Mouse (Mus musculus) lung, embryonic 15.5 days (tissue): Measurements from ENCODE around the gene Ripor2. TPM values are rescaled to one million over a fixed set of nuclear protein-coding genes. Genes with fewer than 3 reads are reported as not detected.

Experiments
- ATAC-seq: fragments of 200-750 bp; cut with Nextera tagmentation; 2 replicates; pipeline ENCODE4 v1.8.0; 2017; ENCODE audit warnings: moderate number of reproducible peaks, borderline replicate concordance; ENCODE audit not compliant: low FRiP score, low TSS enrichment; ENCODE audit errors: extremely low read depth
- H3K27ac ChIP-seq: fragments of 300-500 bp; sonication (generic); 2 replicates; pipeline ENCODE4 v1.5.1; 2015; ENCODE audit warnings: moderate library complexity, mild to moderate bottlenecking, inconsistent platforms
- H3K27me3 ChIP-seq: fragments of 300-500 bp; sonication (generic); 2 replicates; pipeline ENCODE4 v1.6.1; 2015; ENCODE audit warnings: inconsistent platforms
- H3K36me3 ChIP-seq: fragments of 300-500 bp; sonication (generic); 2 replicates; pipeline ENCODE4 v1.6.1; 2015; ENCODE audit warnings: inconsistent platforms
- H3K4me1 ChIP-seq: fragments of 300-500 bp; sonication (generic); 2 replicates; pipeline ENCODE4 v1.6.1; 2015; ENCODE audit warnings: inconsistent platforms
- H3K4me2 ChIP-seq: fragments of 300-500 bp; sonication (generic); 2 replicates; pipeline ENCODE4 v1.6.1; 2015; ENCODE audit warnings: inconsistent platforms, mild to moderate bottlenecking, moderate library complexity
- H3K4me3 ChIP-seq: fragments of 300-500 bp; sonication (generic); 2 replicates; pipeline ENCODE4 v1.5.1; 2015; ENCODE audit warnings: mild to moderate bottlenecking, inconsistent platforms
- H3K9ac ChIP-seq: fragments of 300-500 bp; sonication (generic); 2 replicates; pipeline ENCODE4 v1.6.1; 2015; ENCODE audit warnings: inconsistent platforms
- H3K9me3 ChIP-seq: fragments of 300-500 bp; sonication (generic); 2 replicates; pipeline ENCODE4 v1.6.1; 2016; ENCODE audit warnings: inconsistent platforms
- WGBS: fragments of 180-500 bp; shearing (Covaris S2); methylation state at CpG from one replicate; pipeline ENCODE4 v1.1.7; 2015; 5-methylcytosine and 5-hydroxymethylcytosine counted together
- polyA plus RNA-seq: library from polyadenylated mRNA; unstranded; fragments of >200 nt; fragmentation: Nextera tagmentation; extraction: Ambion mirVana; gene quantifications from 2 replicates; pipeline ENCODE4 v1.2.1, GENCODE M21; 2015

Gene Ripor2
- polyA plus RNA-seq, 1 experiment from 2014 or later: 5.4 TPM

GRCm38 (mm10) chr13:24625071-24625470 lies 43.1 kb downstream of the Ripor2 start:
- no peak overlapping the region for H3K4me3 ChIP-seq
- H3K4me2 ChIP-seq: no peak overlapping the region
- H3K4me1 ChIP-seq: peaks cover 29% of the 10 kb centered on the region
- H3K27ac ChIP-seq: no peak overlapping the region
- no peaks in the 10 kb centered on the region for H3K9me3 ChIP-seq
- no peaks in the 10 kb centered on the region for H3K27me3 ChIP-seq
- no peak for ATAC-seq
- WGBS: 60% methylated on average over 5 of the region's 5 CpGs
- H3K9ac ChIP-seq: no peak overlapping the region
- no peaks in the 10 kb centered on the region for H3K36me3 ChIP-seq

- Histone ChIP-seq H3K36me3 (no peaks in the 10 kb centered on the region), H3K9me3 (no peaks in the 10 kb centered on the region), H3K4me3 (no peak overlapping the region), H3K4me2 (no peak overlapping the region), H3K27me3 (no peaks in the 10 kb centered on the region), H3K9ac (no peak overlapping the region), H3K4me1 (peaks cover 19% of the 10 kb centered on the region; the same call in 1 of the 2 replicates), H3K27ac (peak overlapping the region; percentile 38)
- WGBS: 56% methylated on average over 6 of the region's 6 CpGs
- ATAC-seq: peak; percentile 76; the same call in 1 of the 2 replicates
Observed at GRCm38 (mm10) chr13:24626698-24627436, 44.9 kb downstream of the Ripor2 start.

- no peaks in the 10 kb centered on the region for H3K36me3 ChIP-seq
- H3K27me3 ChIP-seq: no peaks in the 10 kb centered on the region
- H3K9ac ChIP-seq: no peak overlapping the region
- no peak overlapping the region for H3K4me2 ChIP-seq
- no peaks in the 10 kb centered on the region for H3K9me3 ChIP-seq
- no peak overlapping the region for H3K4me3 ChIP-seq
- no peak overlapping the region for H3K27ac ChIP-seq
- ATAC-seq: no peak
- H3K4me1 ChIP-seq: peaks cover 19% of the 10 kb centered on the region; the same call in 1 of the 2 replicates
- 79% methylated on average over 4 of the region's 4 CpGs for WGBS
Observed at GRCm38 (mm10) chr13:24628192-24628591, 46.2 kb downstream of the Ripor2 start.

GRCm38 (mm10) chr13:24629073-24629621 lies 47.2 kb downstream of the Ripor2 start:
- ATAC-seq: no peak
- no peak overlapping the region for H3K27ac ChIP-seq

GRCm38 (mm10) chr13:24630364-24630763 lies 48.4 kb downstream of the Ripor2 start:
- Histone ChIP-seq H3K27me3 (no peaks in the 10 kb centered on the region), H3K4me2 (no peak overlapping the region), H3K9ac (no peak overlapping the region), H3K27ac (no peak overlapping the region), H3K9me3 (no peaks in the 10 kb centered on the region), H3K4me1 (peaks cover 12% of the 10 kb centered on the region; the same call in 1 of the 2 replicates), H3K4me3 (no peak overlapping the region), H3K36me3 (no peaks in the 10 kb centered on the region)
- ATAC-seq: no peak
- 47% methylated on average over 4 of the region's 4 CpGs for WGBS

More at GRCm38 (mm10) chr13:24629073-24629621, 47.2 kb downstream of the Ripor2 start:
- Histone ChIP-seq H3K36me3 (no peaks in the 10 kb centered on the region), H3K4me2 (no peak overlapping the region), H3K9ac (no peak overlapping the region), H3K4me1 (peaks cover 19% of the 10 kb centered on the region; the same call in 1 of the 2 replicates), H3K27me3 (no peaks in the 10 kb centered on the region), H3K9me3 (no peaks in the 10 kb centered on the region), H3K4me3 (no peak overlapping the region)
- WGBS: 54% methylated on average over 6 of the region's 6 CpGs

GRCm38 (mm10) chr13:24632988-24633577 lies 51.1 kb downstream of the Ripor2 start:
- H3K27me3 ChIP-seq: peaks cover 9% of the 10 kb centered on the region; the same call in 1 of the 2 replicates
- H3K27ac ChIP-seq: no peak overlapping the region
- ATAC-seq: no peak
- no peak overlapping the region for H3K4me3 ChIP-seq
- no peaks in the 10 kb centered on the region for H3K36me3 ChIP-seq
- H3K4me1 ChIP-seq: peaks cover 15% of the 10 kb centered on the region; the same call in 1 of the 2 replicates
- no peaks in the 10 kb centered on the region for H3K9me3 ChIP-seq
- H3K4me2 ChIP-seq: no peak overlapping the region
- WGBS: 65% methylated on average over 4 of the region's 4 CpGs
- H3K9ac ChIP-seq: no peak overlapping the region

- no peak for ATAC-seq
- Histone ChIP-seq H3K9me3 (no peaks in the 10 kb centered on the region), H3K4me3 (no peak overlapping the region), H3K9ac (no peak overlapping the region), H3K36me3 (no peaks in the 10 kb centered on the region), H3K27ac (no peak overlapping the region), H3K4me1 (peaks cover 23% of the 10 kb centered on the region), H3K27me3 (peaks cover 9% of the 10 kb centered on the region; the same call in 1 of the 2 replicates), H3K4me2 (no peak overlapping the region)
- 82% methylated on average over 13 of the region's 13 CpGs for WGBS
Observed at GRCm38 (mm10) chr13:24634346-24635120, 52.5 kb downstream of the Ripor2 start.

- H3K36me3 ChIP-seq: no peaks in the 10 kb centered on the region
- WGBS: under 1% methylated on average over 65 of the region's 66 CpGs
- peak; percentile 40; the same call in 1 of the 2 replicates for ATAC-seq
- peak overlapping the region; percentile 98 for H3K4me2 ChIP-seq
- peak overlapping the region; percentile 46 for H3K9ac ChIP-seq
- H3K9me3 ChIP-seq: no peaks in the 10 kb centered on the region
- peaks cover 39% of the 10 kb centered on the region for H3K4me1 ChIP-seq
- H3K4me3 ChIP-seq: peak overlapping the region; percentile 56
- no peak overlapping the region for H3K27ac ChIP-seq
- H3K27me3 ChIP-seq: peaks cover 9% of the 10 kb centered on the region; the same call in 1 of the 2 replicates
Observed at GRCm38 (mm10) chr13:24638371-24639214, 56.6 kb downstream of the Ripor2 start.

GRCm38 (mm10) chr13:24639215-24640165 lies 57.5 kb downstream of the Ripor2 start:
- H3K27me3 ChIP-seq: peaks cover 9% of the 10 kb centered on the region; the same call in 1 of the 2 replicates
- ATAC-seq: peak; percentile 13; the same call in 1 of the 2 replicates
- peak overlapping the region; percentile 46; the same call in 1 of the 2 replicates for H3K9ac ChIP-seq
- H3K27ac ChIP-seq: 0 out of 2 replicates have a peak overlapping the region, but pooled peaks have one; percentile 21
- no peaks in the 10 kb centered on the region for H3K9me3 ChIP-seq
- no peaks in the 10 kb centered on the region for H3K36me3 ChIP-seq
- 14% methylated on average over 22 of the region's 22 CpGs for WGBS
- H3K4me2 ChIP-seq: peak overlapping the region; percentile 98
- peak overlapping the region; percentile 56 for H3K4me3 ChIP-seq
- H3K4me1 ChIP-seq: peaks cover 43% of the 10 kb centered on the region

- peaks cover 43% of the 10 kb centered on the region for H3K4me1 ChIP-seq
- H3K27me3 ChIP-seq: peaks cover 9% of the 10 kb centered on the region; the same call in 1 of the 2 replicates
- no peak overlapping the region for H3K4me3 ChIP-seq
- no peak overlapping the region for H3K9ac ChIP-seq
- H3K4me2 ChIP-seq: peak overlapping the region; percentile 98; the same call in 1 of the 2 replicates
- no peaks in the 10 kb centered on the region for H3K36me3 ChIP-seq
- 48% methylated on average over 4 of the region's 4 CpGs for WGBS
- ATAC-seq: no peak
- H3K9me3 ChIP-seq: no peaks in the 10 kb centered on the region
- H3K27ac ChIP-seq: 0 out of 2 replicates have a peak overlapping the region, but pooled peaks have one; percentile 21
Observed at GRCm38 (mm10) chr13:24640166-24640560, 58.2 kb downstream of the Ripor2 start.
